ENCODE assay signal across 8 mouse cellular contexts in genomic region chr7:34390111-34390833, GRCm38 (mm10). TPM values are rescaled to one million over a fixed set of nuclear protein-coding genes. Genes with fewer than 3 reads are reported as not detected.
A peak's percentile ranks its signal among the peaks of the same experiment; 100 is the strongest.
DNase-seq lines count a peak whose midpoint lies in the region; ATAC-seq and TF ChIP-seq lines count a peak whose summit lies in the region.

No protein-coding gene starts in this region.

- no peak for ATAC-seq in forebrain, embryonic 11.5 days (replicated peaks; ENCODE audit: low FRiP score)
- ATAC-seq in intestine, embryonic 15.5 days = peak; percentile 34; the same call in 1 of the 2 replicates
- ATAC-seq in midbrain, embryonic 15.5 days (replicated peaks) = 0 out of 2 replicates have a peak, but pooled peaks have one; percentile 33
- ATAC-seq in monocyte, adult 5-6 weeks (replicated peaks; ENCODE audit: insufficient number of reproducible peaks, low FRiP score, low TSS enrichment, poor library complexity, severe bottlenecking) = no peak

- H3K27ac ChIP-seq in heart, adult 2 months = peak overlapping the region; percentile 99
- H3K27ac ChIP-seq in ES-E14 (ENCODE audit: insufficient read depth, low read depth, low read length, poor library complexity, severe bottlenecking) = peak overlapping the region; percentile 81; the same call in 1 of the 2 replicates
- peak overlapping the region; percentile 96 for H3K27ac ChIP-seq in forebrain, embryonic 11.5 days (ENCODE audit: low read depth, low read length)
- H3K27ac ChIP-seq in intestine, embryonic 15.5 days = peak overlapping the region; percentile 99
- H3K27ac ChIP-seq in midbrain, embryonic 15.5 days = peak overlapping the region; percentile 96

- TF ChIP-seq EP300 in heart, adult 2 months (IDR thresholded peaks at IDR 0.05; ENCODE audit: insufficient read depth, low read depth, low read length) = no peak

- no peaks in the 10 kb centered on the region for H3K27me3 ChIP-seq in heart, adult 2 months (ENCODE audit: control insufficient read depth, insufficient read depth, low read length)
- no peaks in the 10 kb centered on the region for H3K27me3 ChIP-seq in forebrain, embryonic 11.5 days (ENCODE audit: control insufficient read depth, insufficient read depth, low read length)
- no peaks in the 10 kb centered on the region for H3K27me3 ChIP-seq in intestine, embryonic 15.5 days (replicated peaks)
- no peaks in the 10 kb centered on the region for H3K27me3 ChIP-seq in midbrain, embryonic 15.5 days (replicated peaks)

- peaks cover 13% of the 10 kb centered on the region for H3K36me3 ChIP-seq in heart, adult 2 months (ENCODE audit: control insufficient read depth, insufficient read depth, low read length)
- peaks cover 2% of the 10 kb centered on the region; the same call in 1 of the 2 replicates for H3K36me3 ChIP-seq in ES-E14 (ENCODE audit: control insufficient read depth, insufficient read depth, low read length, poor library complexity, severe bottlenecking)
- H3K36me3 ChIP-seq in forebrain, embryonic 11.5 days (ENCODE audit: control insufficient read depth, insufficient read depth, low read length) = no peaks in the 10 kb centered on the region
- H3K36me3 ChIP-seq in intestine, embryonic 15.5 days = no peaks in the 10 kb centered on the region
- no peaks in the 10 kb centered on the region for H3K36me3 ChIP-seq in midbrain, embryonic 15.5 days (replicated peaks)

- H3K4me3 ChIP-seq in heart, adult 2 months = peak overlapping the region; percentile 95
- peak overlapping the region; percentile 82 to 95 for H3K4me3 ChIP-seq in ES-E14 (ENCODE audit: insufficient read depth in 1 of 2, low read depth in 1 of 2, low read length in 2 of 2, poor library complexity in 1 of 2, severe bottlenecking in 1 of 2)
- peak overlapping the region; percentile 78 for H3K4me3 ChIP-seq in forebrain, embryonic 11.5 days (ENCODE audit: low read depth, low read length)
- peak overlapping the region; percentile 92 for H3K4me3 ChIP-seq in intestine, embryonic 15.5 days (replicated peaks)
- H3K4me3 ChIP-seq in midbrain, embryonic 15.5 days = peak overlapping the region; percentile 68

- intact Hi-C loops in heart, adult 2 months (cut with DNase I) = loop anchor here (5.0 kb wide), 1 partner anchor 262 kb away; no protein-coding TSS in a partner anchor

- 5% methylated on average over 18 of the region's 18 CpGs for WGBS in heart, adult 2 months
- 14% methylated on average over 18 of the region's 18 CpGs for WGBS in forebrain, embryonic 11.5 days
- 5% methylated on average over 18 of the region's 18 CpGs for WGBS in intestine, embryonic 15.5 days
- WGBS in midbrain, embryonic 15.5 days = 11% methylated on average over 18 of the region's 18 CpGs

- in situ Hi-C loops in ES-E14 (cut with MboI; ENCODE audit: low sequenced_read_pairs in 2 of 2, unreplicated experiment in 2 of 2) = no loop called here

- peak overlapping the region; percentile 93 for H3K4me2 ChIP-seq in forebrain, embryonic 11.5 days (ENCODE audit: low read depth, low read length, severe bottlenecking)
- peak overlapping the region; percentile 85 for H3K4me2 ChIP-seq in intestine, embryonic 15.5 days (replicated peaks)
- peak overlapping the region; percentile 95 for H3K4me2 ChIP-seq in midbrain, embryonic 15.5 days

- TF ChIP-seq POLR2A in heart, adult 2 months (IDR thresholded peaks at IDR 0.05; ENCODE audit: insufficient read depth, low read depth, low read length) = no peak

- H3K79me2 ChIP-seq in heart, adult 2 months (replicated peaks; ENCODE audit: control insufficient read depth, insufficient read depth, low read length) = no peaks in the 10 kb centered on the region

- H3K9me3 ChIP-seq in ES-E14 (ENCODE audit: control insufficient read depth, insufficient read depth, low read depth, low read length) = no peaks in the 10 kb centered on the region
- H3K9me3 ChIP-seq in forebrain, embryonic 11.5 days (ENCODE audit: control insufficient read depth, low read length) = no peaks in the 10 kb centered on the region
- H3K9me3 ChIP-seq in intestine, embryonic 15.5 days = no peaks in the 10 kb centered on the region
- H3K9me3 ChIP-seq in midbrain, embryonic 15.5 days = no peaks in the 10 kb centered on the region

- peak overlapping the region; percentile 94 for H3K9ac ChIP-seq in heart, adult 2 months (ENCODE audit: low read depth, low read length)
- H3K9ac ChIP-seq in ES-E14 (ENCODE audit: insufficient read depth, low read depth, low read length, poor library complexity, severe bottlenecking) = peak overlapping the region; percentile 93
- peak overlapping the region; percentile 99 for H3K9ac ChIP-seq in forebrain, embryonic 11.5 days (ENCODE audit: low read length)
- peak overlapping the region; percentile 98 for H3K9ac ChIP-seq in intestine, embryonic 15.5 days
- peak overlapping the region; percentile 83 for H3K9ac ChIP-seq in midbrain, embryonic 15.5 days

- no peak for TF ChIP-seq CTCF in heart, adult 2 months (IDR thresholded peaks at IDR 0.05)

- peaks cover 10% of the 10 kb centered on the region for H3K4me1 ChIP-seq in heart, adult 2 months (ENCODE audit: control insufficient read depth, insufficient read depth, low read length)
- H3K4me1 ChIP-seq in ES-E14 (ENCODE audit: control insufficient read depth in 2 of 2, insufficient read depth in 2 of 2, low read length in 2 of 2, poor library complexity in 1 of 2) = 0 out of 4 replicates have a peak, but pooled peaks cover 0 to 2% of the 10 kb centered on the region in 2 experiments
- peaks cover 6% of the 10 kb centered on the region for H3K4me1 ChIP-seq in forebrain, embryonic 11.5 days (replicated peaks; ENCODE audit: control insufficient read depth, insufficient read depth, low read length)
- peaks cover 20% of the 10 kb centered on the region for H3K4me1 ChIP-seq in intestine, embryonic 15.5 days (replicated peaks)
- H3K4me1 ChIP-seq in midbrain, embryonic 15.5 days = peaks cover 39% of the 10 kb centered on the region

- peak in 1 of 2 experiments; percentile 35 for DNase-seq in heart, adult 2 months
- DNase-seq in heart, adult 9 months (ENCODE audit: low spot score in 2 of 2) = no peak
- DNase-seq in ES-E14 (ENCODE audit: low read depth, low spot score) = no peak
- DNase-seq in forebrain, embryonic 11.5 days (ENCODE audit: low spot score) = no peak
- DNase-seq in frontal cortex, postnatal 36 days (ENCODE audit: low spot score in 2 of 2) = no peak

TF ChIP-seq in ES-E14, 5 proteins besides CTCF, POLR2A, EP300 and RAD21:
- TF ChIP-seq CHD2 (IDR thresholded peaks at IDR 0.05; ENCODE audit: low read depth, low read length) (no peak), HCFC1 (IDR thresholded peaks at IDR 0.05; ENCODE audit: borderline replicate concordance, insufficient read depth, low read length) (no peak; the same call in 1 of the 2 replicates), ZC3H11A (IDR thresholded peaks at IDR 0.05; ENCODE audit: borderline replicate concordance, low read depth, low read length) (no peak), ZNF384 (IDR thresholded peaks at IDR 0.05; ENCODE audit: low read depth, low read length) (no peak), MAFK (IDR thresholded peaks at IDR 0.05; ENCODE audit: insufficient read depth, low read depth, low read length) (no peak)

RNA-seq across cellular contexts. Expression of gene Lsm14a, which starts 2.8 kb away (rescaled TPM):
- total RNA-seq in heart, adult 2 months (2021) = 10 to 100 TPM; 86.9 to 88.3 TPM
- polyA plus RNA-seq in heart, adult 2 months (2012; rRNA removed) = 42.9 and 68.7 TPM in 2 replicates
- 69.3 and 72.7 TPM in 2 replicates for total RNA-seq in ES-E14 (2012; rRNA removed)
- 66.8 and 69.1 TPM in 2 replicates for polyA plus RNA-seq in forebrain, embryonic 11.5 days (2014; fragmentation: Nextera tagmentation; extraction: Ambion mirVana)
- polyA plus RNA-seq in intestine, embryonic 15.5 days (2015; fragmentation: Nextera tagmentation; extraction: Ambion mirVana) = 71.6 and 75.9 TPM in 2 replicates
- polyA plus RNA-seq in midbrain, embryonic 15.5 days (2015; fragmentation: Nextera tagmentation; extraction: Ambion mirVana) = 59.3 and 63.4 TPM in 2 replicates
- 94.4 to 159 TPM (median 97.2 TPM) in 3 replicates for total RNA-seq in monocyte, adult 5-6 weeks (2017)

Comparison
In these comparisons a context has a peak if more than half of its experiments do, and no peak if none do; other contexts are left out.
1. ATAC-seq: peak in intestine, embryonic 15.5 days (single experiment) and midbrain, embryonic 15.5 days (single experiment); none in forebrain, embryonic 11.5 days (single experiment) and monocyte, adult 5-6 weeks (single experiment).
2. Peak in every context shown above with its lines, with median percentiles within 50 percentile points of each other: H3K27ac ChIP-seq, H3K4me3 ChIP-seq, H3K9ac ChIP-seq and H3K4me2 ChIP-seq.